Mouse (Mus musculus): ENCODE measurements around the gene Slc4a2.

The Slc4a2 gene

GRCm38 (mm10) chr5:24466762-24467161 lies 43.1 kb downstream of the Slc4a2 start:
- DNase-seq (ENCODE audit: low read depth, low spot score): no peak

GRCm38 (mm10) chr5:24470600-24470999 lies 47.0 kb downstream of the Slc4a2 start:
- peak; percentile 61 for DNase-seq (ENCODE audit: low read depth, low spot score)

GRCm38 (mm10) chr5:24472884-24473619 lies 49.4 kb downstream of the Slc4a2 start:
- DNase-seq (ENCODE audit: low read depth, low spot score): no peak

- DNase-seq (ENCODE audit: low read depth, low spot score): no peak
These were observed 50.5 kb downstream of the Slc4a2 start for GRCm38 (mm10) chr5:24474025-24474722.

GRCm38 (mm10) chr5:24474723-24475261 lies 51.2 kb downstream of the Slc4a2 start:
- DNase-seq (ENCODE audit: low read depth, low spot score): no peak

- no peak for DNase-seq (ENCODE audit: low read depth, low spot score)
These were observed 52.0 kb downstream of the Slc4a2 start for GRCm38 (mm10) chr5:24475476-24476241.

GRCm38 (mm10) chr5:24477909-24478308 lies 54.3 kb downstream of the Slc4a2 start:
- no peak for DNase-seq (ENCODE audit: low read depth, low spot score)

GRCm38 (mm10) chr5:24481647-24482046 lies 58.0 kb downstream of the Slc4a2 start:
- peak; percentile 66 for DNase-seq (ENCODE audit: low read depth, low spot score)

- DNase-seq (ENCODE audit: low read depth, low spot score): no peak
These were observed 58.8 kb downstream of the Slc4a2 start for GRCm38 (mm10) chr5:24482247-24483079.

- DNase-seq (ENCODE audit: low read depth, low spot score): peak; percentile 61
These were observed 59.7 kb downstream of the Slc4a2 start for GRCm38 (mm10) chr5:24483326-24483725.

GRCm38 (mm10) chr5:24484963-24485362 lies 61.3 kb downstream of the Slc4a2 start:
- no peak for DNase-seq (ENCODE audit: low read depth, low spot score)

- DNase-seq (ENCODE audit: low read depth, low spot score): no peak
These were observed 62.5 kb downstream of the Slc4a2 start for GRCm38 (mm10) chr5:24486097-24486496.

GRCm38 (mm10) chr5:24486738-24487137 lies 63.1 kb downstream of the Slc4a2 start:
- no peak for DNase-seq (ENCODE audit: low read depth, low spot score)

- DNase-seq (ENCODE audit: low read depth, low spot score): no peak
These were observed 66.8 kb downstream of the Slc4a2 start for GRCm38 (mm10) chr5:24490413-24490920.

All from WW6 (cell line).